Comparison of ENCODE assay signal across 13 mouse cellular contexts in the genomic region with DNA sequence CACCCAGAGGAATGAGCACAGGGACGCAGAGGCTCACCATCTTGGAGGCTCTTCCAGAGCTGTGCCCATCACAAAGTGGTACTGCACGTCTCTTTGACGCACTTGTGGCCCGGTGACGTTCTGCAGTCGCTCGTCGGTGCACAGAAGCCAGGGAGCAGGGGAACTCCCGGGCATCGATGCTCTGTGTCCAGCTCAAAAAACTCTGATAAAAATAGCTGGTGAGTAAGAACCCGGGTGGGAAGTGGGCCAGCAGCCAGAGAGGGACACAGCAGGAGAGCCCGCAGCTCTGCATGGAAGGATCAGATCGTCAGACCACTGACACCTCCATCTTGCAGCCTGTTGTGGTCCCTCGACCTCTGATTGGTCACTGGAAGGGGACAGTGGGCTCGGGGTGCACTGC. TPM values are rescaled to one million over a fixed set of nuclear protein-coding genes. Genes with fewer than 3 reads are reported as not detected.
DNase-seq lines count a peak whose midpoint lies in the region; ATAC-seq and TF ChIP-seq lines count a peak whose summit lies in the region.
"Had no signal": no experiment of that assay in that cellular context is flagged by ENCODE, and none has a peak within 500 bp of the region (broad histone marks: within the 10 kb centered on the region; RNA-seq: fewer than 3 reads in every experiment).

No protein-coding gene starts in this region.

- ATAC-seq in heart, embryonic 15.5 days (replicated peaks; ENCODE audit: insufficient number of reproducible peaks, insufficient read depth, low FRiP score, low read depth), result peak; percentile 32
- ATAC-seq in activated CD4-positive, CD25-positive, alpha-beta regulatory T cell, adult 4 months, result no peak
- ATAC-seq: intestine, embryonic 16.5 days; liver, postnatal 0 days; midbrain, embryonic 15.5 days had no signal

- no peak for TF ChIP-seq CTCF in left cerebral cortex, adult 2 months (IDR thresholded peaks at IDR 0.05)

- WGBS in heart, embryonic 15.5 days, result 28% methylated on average over 15 of the region's 15 CpGs

- H3K9ac ChIP-seq in heart, embryonic 15.5 days, result 0 out of 2 replicates have a peak overlapping the region, but pooled peaks have one; percentile 16
- H3K9ac ChIP-seq: liver, postnatal 0 days; midbrain, embryonic 15.5 days had no signal

- DNase-seq in kidney, adult 9 months, result peak; percentile 20
- DNase-seq in kidney, adult 11 months, result no peak
- DNase-seq in Muller cell, postnatal 12 days (ENCODE audit: inconsistent ontology term), result peak; percentile 91
- DNase-seq in adrenal gland, postnatal 25 days, result peak; percentile 64
- DNase-seq in thymus, postnatal 4 days, result no peak
- DNase-seq in left cerebral cortex, adult 2 months (ENCODE audit: extremely low spot score in 1 of 2, low spot score in 2 of 2), result no peak
- DNase-seq: left cerebral cortex, postnatal 4 days; liver, postnatal 0 days; thymus, adult 2 months had no signal

- peaks cover 31% of the 10 kb centered on the region for H3K27me3 ChIP-seq in heart, embryonic 15.5 days

- peak overlapping the region; percentile 44 for H3K4me2 ChIP-seq in heart, embryonic 15.5 days
- H3K4me2 ChIP-seq: midbrain, embryonic 15.5 days had no signal

- 0 out of 2 replicates have a peak overlapping the region, but pooled peaks have one; percentile 7 for H3K27ac ChIP-seq in heart, embryonic 15.5 days
- H3K27ac ChIP-seq in left cerebral cortex, adult 2 months, result no peak overlapping the region
- H3K27ac ChIP-seq: midbrain, embryonic 15.5 days had no signal

- H3K4me1 ChIP-seq in heart, embryonic 15.5 days (replicated peaks), result peaks cover 21% of the 10 kb centered on the region

- H3K36me3 ChIP-seq in heart, embryonic 15.5 days, result no peaks in the 10 kb centered on the region
- H3K36me3 ChIP-seq: midbrain, embryonic 15.5 days had no signal

- H3K4me3 ChIP-seq in heart, embryonic 15.5 days, result no peak overlapping the region
- no peak overlapping the region for H3K4me3 ChIP-seq in left cerebral cortex, adult 2 months
- H3K4me3 ChIP-seq: midbrain, embryonic 15.5 days had no signal

- no peaks in the 10 kb centered on the region for H3K9me3 ChIP-seq in heart, embryonic 15.5 days (replicated peaks)
- H3K9me3 ChIP-seq: midbrain, embryonic 15.5 days had no signal

- intact Hi-C loops in left cerebral cortex, adult 2 months (cut with DNase I), result no loop called here

RNA-seq across cellular contexts. Expression of a gene that starts 4.2 kb away (rescaled TPM):
- total RNA-seq in adrenal gland, postnatal 25 days (2021), result 5.1 and 6.9 TPM in 2 replicates
- 3.4 and 4.7 TPM in 2 replicates for polyA plus RNA-seq in heart, embryonic 15.5 days (2015; fragmentation: Nextera tagmentation; extraction: Ambion mirVana)
- polyA plus RNA-seq in activated CD4-positive, CD25-positive, alpha-beta regulatory T cell, adult 4 months (2017; shearing (Covaris generic)), result not detected
- total RNA-seq in left cerebral cortex, adult 2 months (2021), result 1 to 10 TPM; 2.3 to 3.4 TPM

Comparison
In these comparisons a context has a peak if more than half of its experiments do, and no peak if none do; other contexts are left out.
1. DNase-seq: peak in kidney, adult 9 months (single experiment), Muller cell, postnatal 12 days (single experiment) and adrenal gland, postnatal 25 days (single experiment); none in kidney, adult 11 months (single experiment), thymus, postnatal 4 days (single experiment) and left cerebral cortex, adult 2 months (0 of 2).